Mouse (Mus musculus): ENCODE results near the gene Ccl17.

- no peak for TF ChIP-seq CTCF (IDR thresholded peaks at IDR 0.05)
- TF ChIP-seq EP300 (IDR thresholded peaks at IDR 0.05) = no peak
These were observed 26.4 kb downstream of the Ccl17 start for GRCm38 (mm10) chr8:94836456-94837240.

All from lung, postnatal 0 days (tissue).